Mouse (Mus musculus): ENCODE results near the gene Foxb1. TPM values are rescaled to one million over a fixed set of nuclear protein-coding genes. Genes with fewer than 3 reads are reported as not detected.

Gene Foxb1
- polyA plus RNA-seq, 1 experiment from 2014 or later, result 0.06 TPM

GRCm38 (mm10) chr9:69764586-69765482 is 4.1 kb upstream of the Foxb1 start:
- no peak overlapping the region for H3K27ac ChIP-seq
- H3K27me3 ChIP-seq, result peaks cover 80% of the 10 kb centered on the region
- H3K36me3 ChIP-seq, result no peaks in the 10 kb centered on the region
- H3K9ac ChIP-seq, result no peak overlapping the region
- no peak for ATAC-seq (ENCODE audit: insufficient number of reproducible peaks, insufficient read depth, low FRiP score, low TSS enrichment)
- no peak overlapping the region for H3K4me2 ChIP-seq (replicated peaks)
- peaks cover 12% of the 10 kb centered on the region for H3K4me1 ChIP-seq
- H3K4me3 ChIP-seq, result no peak overlapping the region
- 1% methylated on average over 42 of the region's 42 CpGs for WGBS
- no peaks in the 10 kb centered on the region for H3K9me3 ChIP-seq

DNA sequence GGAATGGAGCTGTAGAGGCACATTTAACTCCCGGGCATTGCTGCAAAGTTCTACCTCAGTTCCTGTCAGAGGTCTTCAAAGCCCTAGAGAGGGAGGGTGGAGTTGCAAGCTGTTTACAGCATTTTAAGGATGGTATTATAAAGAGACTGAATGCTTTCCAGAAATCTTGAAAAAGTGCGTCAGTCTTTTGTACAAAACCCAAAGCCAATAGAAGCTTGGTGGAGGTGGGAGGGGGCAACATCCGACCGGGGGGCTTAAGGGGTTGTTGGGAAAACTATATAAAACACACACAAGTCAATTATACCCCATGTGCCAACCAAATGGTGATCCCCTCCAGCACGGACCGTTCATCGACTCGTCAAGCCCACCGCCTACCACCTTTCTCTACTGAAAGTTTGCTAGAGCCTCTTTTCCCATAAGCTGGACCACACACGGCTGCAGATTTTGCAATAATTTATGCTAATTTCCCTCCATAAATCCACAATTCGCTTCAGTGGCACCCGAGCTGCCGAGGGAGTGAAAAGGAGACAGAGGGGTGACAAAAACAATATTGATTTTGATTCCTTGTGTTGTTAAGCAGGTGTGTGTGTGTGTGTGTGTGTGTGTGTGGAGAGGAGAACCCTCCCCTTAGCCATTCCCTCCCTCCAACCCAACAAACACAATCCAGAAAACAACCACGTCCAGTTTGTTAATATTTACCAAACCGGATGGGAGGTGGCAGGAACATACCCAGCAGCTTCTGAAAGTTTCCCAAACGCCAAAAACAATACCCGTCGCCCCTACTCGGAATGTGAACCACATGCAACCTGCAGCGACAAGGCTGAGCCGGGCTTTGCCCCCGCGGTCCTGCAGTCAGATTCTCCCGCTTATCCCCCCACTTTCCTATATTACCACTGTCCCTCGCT is 3.2 kb upstream of the Foxb1 start:
- Histone ChIP-seq H3K36me3 (no peaks in the 10 kb centered on the region), H3K4me1 (peaks cover 15% of the 10 kb centered on the region), H3K27me3 (peaks cover 80% of the 10 kb centered on the region), H3K9ac (no peak overlapping the region), H3K4me2 (replicated peaks) (no peak overlapping the region), H3K27ac (no peak overlapping the region), H3K9me3 (no peaks in the 10 kb centered on the region), H3K4me3 (no peak overlapping the region)
- WGBS, result 1% methylated on average over 25 of the region's 25 CpGs
- no peak for ATAC-seq (ENCODE audit: insufficient number of reproducible peaks, insufficient read depth, low FRiP score, low TSS enrichment)

DNA sequence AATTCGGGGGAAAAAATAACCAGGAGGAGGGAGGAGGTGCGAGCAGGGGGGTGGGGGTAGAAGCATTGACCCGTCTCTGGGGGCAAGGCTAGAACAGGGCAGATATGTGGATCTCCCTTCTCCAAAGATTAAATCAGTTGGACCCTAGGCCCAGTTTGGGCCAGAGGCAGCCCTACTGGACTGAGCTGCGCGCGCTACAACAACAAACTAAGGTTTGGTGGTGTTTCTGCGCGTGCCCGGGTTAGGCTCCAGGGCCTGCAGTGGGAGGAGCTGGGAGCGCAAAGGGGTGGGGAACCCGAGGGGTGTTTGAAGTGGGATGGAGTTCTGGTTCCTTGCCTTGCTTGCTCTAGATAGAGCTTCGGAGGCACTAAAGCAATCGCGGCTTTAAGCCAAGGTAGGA is 2.0 kb upstream of the Foxb1 start:
- under 1% methylated on average over 14 of the region's 14 CpGs for WGBS
- no peak overlapping the region for H3K27ac ChIP-seq
- H3K9ac ChIP-seq, result no peak overlapping the region
- no peak overlapping the region for H3K4me2 ChIP-seq (replicated peaks)
- no peak for ATAC-seq (ENCODE audit: insufficient number of reproducible peaks, insufficient read depth, low FRiP score, low TSS enrichment)
- H3K36me3 ChIP-seq, result no peaks in the 10 kb centered on the region
- H3K4me1 ChIP-seq, result peaks cover 15% of the 10 kb centered on the region
- no peak overlapping the region for H3K4me3 ChIP-seq
- peaks cover 83% of the 10 kb centered on the region for H3K27me3 ChIP-seq
- H3K9me3 ChIP-seq, result no peaks in the 10 kb centered on the region

DNA sequence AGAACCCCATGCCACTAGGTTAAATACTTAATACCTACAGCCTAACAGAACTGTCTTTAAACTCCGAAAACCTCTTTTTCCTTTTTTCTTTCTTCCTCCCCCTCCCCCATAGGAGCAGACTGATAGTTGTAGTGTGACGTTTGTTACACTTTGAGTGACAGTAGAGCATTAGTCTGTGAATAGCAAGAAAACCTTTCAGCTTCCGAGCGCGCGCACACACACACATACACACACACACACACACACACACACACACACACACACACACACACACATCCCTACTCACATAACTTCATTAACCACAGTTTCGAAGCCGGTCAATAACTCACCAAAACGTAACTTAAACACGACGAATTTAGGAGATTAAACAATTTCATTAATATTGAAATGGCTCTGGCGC is 1.5 kb upstream of the Foxb1 start:
- ATAC-seq (ENCODE audit: insufficient number of reproducible peaks, insufficient read depth, low FRiP score, low TSS enrichment), result no peak
- 1% methylated on average over 12 of the region's 12 CpGs for WGBS
- Histone ChIP-seq H3K4me1 (peaks cover 15% of the 10 kb centered on the region), H3K4me3 (no peak overlapping the region), H3K9me3 (no peaks in the 10 kb centered on the region), H3K36me3 (no peaks in the 10 kb centered on the region), H3K9ac (no peak overlapping the region), H3K4me2 (replicated peaks) (no peak overlapping the region), H3K27ac (no peak overlapping the region), H3K27me3 (peaks cover 81% of the 10 kb centered on the region)

- H3K9ac ChIP-seq, result no peak overlapping the region
- no peaks in the 10 kb centered on the region for H3K9me3 ChIP-seq
- no peaks in the 10 kb centered on the region for H3K36me3 ChIP-seq
- no peak overlapping the region for H3K4me3 ChIP-seq
- H3K4me2 ChIP-seq (replicated peaks), result no peak overlapping the region
- peaks cover 15% of the 10 kb centered on the region for H3K4me1 ChIP-seq
- WGBS, result 1% methylated on average over 10 of the region's 10 CpGs
- H3K27me3 ChIP-seq, result peaks cover 85% of the 10 kb centered on the region
- no peak for ATAC-seq (ENCODE audit: insufficient number of reproducible peaks, insufficient read depth, low FRiP score, low TSS enrichment)
- no peak overlapping the region for H3K27ac ChIP-seq
Observed at GRCm38 (mm10) chr9:69761569-69761968, 829 bp upstream of the Foxb1 start.

GRCm38 (mm10) chr9:69759721-69760221 is 969 bp downstream of the Foxb1 start:
- H3K4me1 ChIP-seq, result peaks cover 15% of the 10 kb centered on the region
- H3K4me3 ChIP-seq, result peak overlapping the region; percentile 7; the same call in 1 of the 2 replicates
- under 1% methylated on average over 44 of the region's 44 CpGs for WGBS
- no peak for ATAC-seq (ENCODE audit: insufficient number of reproducible peaks, insufficient read depth, low FRiP score, low TSS enrichment)
- H3K9ac ChIP-seq, result no peak overlapping the region
- H3K27me3 ChIP-seq, result peaks cover 91% of the 10 kb centered on the region
- H3K9me3 ChIP-seq, result no peaks in the 10 kb centered on the region
- no peaks in the 10 kb centered on the region for H3K36me3 ChIP-seq
- H3K27ac ChIP-seq, result no peak overlapping the region
- peak overlapping the region; percentile 30 for H3K4me2 ChIP-seq (replicated peaks)

DNA sequence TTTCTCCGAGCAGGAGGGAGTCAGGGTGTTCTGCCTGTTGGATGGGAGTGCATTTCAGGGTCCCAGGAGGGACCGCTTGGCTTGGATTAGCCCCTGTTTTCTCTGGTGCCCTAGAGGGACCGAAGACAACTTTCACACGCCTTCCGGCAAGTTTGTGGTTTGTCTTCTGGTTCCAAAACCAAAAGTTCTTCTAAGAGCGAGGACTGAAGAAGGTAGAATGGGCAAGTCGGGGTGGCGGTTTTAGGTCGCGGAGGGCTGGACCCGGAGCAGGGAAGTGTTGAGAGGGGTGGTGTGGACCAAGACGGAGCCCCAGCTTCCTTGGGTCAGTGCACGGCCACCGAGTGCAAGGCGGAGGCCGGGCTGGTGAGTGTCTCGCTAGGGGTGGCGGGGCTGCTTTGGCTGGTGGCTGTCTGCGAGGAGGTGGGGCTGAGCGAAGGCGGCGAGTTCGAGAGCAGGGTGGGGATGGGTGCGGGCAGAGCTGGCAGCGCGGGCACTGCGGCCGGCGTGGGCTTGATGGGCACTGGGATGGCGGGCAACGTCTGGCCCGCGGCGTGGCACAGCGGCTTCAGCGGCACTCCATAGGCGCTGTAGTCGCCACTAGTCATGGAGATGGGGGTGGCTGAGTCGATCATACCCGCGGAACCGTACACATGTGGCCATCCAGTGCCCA is 1.7 kb downstream of the Foxb1 start:
- Histone ChIP-seq H3K36me3 (no peaks in the 10 kb centered on the region), H3K4me2 (replicated peaks) (no peak overlapping the region), H3K9me3 (no peaks in the 10 kb centered on the region), H3K4me1 (peaks cover 15% of the 10 kb centered on the region), H3K27me3 (peaks cover 93% of the 10 kb centered on the region), H3K4me3 (peak overlapping the region; percentile 7; the same call in 1 of the 2 replicates), H3K27ac (no peak overlapping the region), H3K9ac (no peak overlapping the region)
- WGBS, result under 1% methylated on average over 42 of the region's 42 CpGs
- no peak for ATAC-seq (ENCODE audit: insufficient number of reproducible peaks, insufficient read depth, low FRiP score, low TSS enrichment)

- under 1% methylated on average over 17 of the region's 17 CpGs for whole genome bisulfite sequencing
- ATAC-seq (ENCODE audit: insufficient number of reproducible peaks, insufficient read depth, low FRiP score, low TSS enrichment), result no peak
- Histone ChIP-seq H3K9ac (no peak overlapping the region), H3K9me3 (no peaks in the 10 kb centered on the region), H3K4me2 (replicated peaks) (no peak overlapping the region), H3K4me1 (peaks cover 15% of the 10 kb centered on the region), H3K27ac (no peak overlapping the region), H3K27me3 (peaks cover 90% of the 10 kb centered on the region), H3K4me3 (no peak overlapping the region), H3K36me3 (no peaks in the 10 kb centered on the region)
Observed at GRCm38 (mm10) chr9:69758506-69758905, 2.2 kb downstream of the Foxb1 start.

GRCm38 (mm10) chr9:69757254-69757653 is 3.5 kb downstream of the Foxb1 start:
- no peak overlapping the region for H3K4me3 ChIP-seq
- no peak overlapping the region for H3K4me2 ChIP-seq (replicated peaks)
- H3K27me3 ChIP-seq, result peaks cover 84% of the 10 kb centered on the region
- H3K9ac ChIP-seq, result no peak overlapping the region
- WGBS, result 6% methylated on average over 4 of the region's 4 CpGs
- H3K4me1 ChIP-seq, result peaks cover 12% of the 10 kb centered on the region
- no peaks in the 10 kb centered on the region for H3K36me3 ChIP-seq
- no peak for ATAC-seq (ENCODE audit: insufficient number of reproducible peaks, insufficient read depth, low FRiP score, low TSS enrichment)
- no peaks in the 10 kb centered on the region for H3K9me3 ChIP-seq
- H3K27ac ChIP-seq, result no peak overlapping the region

DNA sequence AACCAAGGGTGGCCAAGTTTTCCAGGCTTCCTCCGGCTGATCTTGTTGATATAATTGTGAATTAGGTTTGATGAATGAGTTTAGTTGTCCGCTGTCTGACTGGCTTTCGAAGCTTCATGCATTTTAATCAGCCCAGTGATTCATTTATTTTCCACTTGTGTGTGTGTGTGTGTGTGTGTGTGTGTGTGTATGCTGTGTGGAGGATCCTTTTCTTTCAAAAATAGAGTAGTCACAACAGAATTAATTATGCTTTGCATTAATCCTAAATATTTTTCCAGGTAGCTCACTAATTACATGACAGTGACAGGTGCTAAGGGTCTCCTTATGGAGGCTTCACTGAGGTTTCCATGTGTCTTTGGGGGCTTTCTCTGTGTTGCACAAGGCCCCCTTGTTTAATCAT is 4.3 kb downstream of the Foxb1 start:
- H3K4me2 ChIP-seq (replicated peaks), result no peak overlapping the region
- no peaks in the 10 kb centered on the region for H3K36me3 ChIP-seq
- no peak overlapping the region for H3K9ac ChIP-seq
- H3K27ac ChIP-seq, result no peak overlapping the region
- WGBS, result 15% methylated on average over 3 of the region's 3 CpGs
- H3K9me3 ChIP-seq, result no peaks in the 10 kb centered on the region
- H3K4me3 ChIP-seq, result no peak overlapping the region
- H3K4me1 ChIP-seq, result peaks cover 12% of the 10 kb centered on the region
- H3K27me3 ChIP-seq, result peaks cover 76% of the 10 kb centered on the region
- ATAC-seq (ENCODE audit: insufficient number of reproducible peaks, insufficient read depth, low FRiP score, low TSS enrichment), result no peak

DNA sequence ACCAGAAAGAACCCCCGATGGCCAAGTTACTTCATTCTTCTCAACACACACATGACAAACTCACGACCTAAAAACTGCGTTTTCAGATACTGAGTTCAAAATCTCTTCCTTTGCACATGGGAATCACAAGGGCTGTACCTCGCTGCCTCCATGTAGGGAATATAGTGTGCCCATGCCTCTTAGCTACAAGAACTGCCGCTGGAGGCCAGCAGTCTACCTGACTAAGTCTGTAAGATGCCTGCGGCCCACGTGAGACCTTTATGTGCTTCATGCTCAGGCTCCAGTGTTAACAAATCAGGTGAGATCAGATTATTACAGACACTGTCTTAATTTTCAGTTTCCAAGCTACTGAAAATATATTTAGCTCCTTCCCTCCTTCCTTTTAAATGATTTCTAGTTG is 4.7 kb downstream of the Foxb1 start:
- Histone ChIP-seq H3K9me3 (no peaks in the 10 kb centered on the region), H3K36me3 (no peaks in the 10 kb centered on the region), H3K4me3 (no peak overlapping the region), H3K9ac (no peak overlapping the region), H3K27ac (no peak overlapping the region), H3K4me1 (peaks cover 12% of the 10 kb centered on the region), H3K4me2 (replicated peaks) (no peak overlapping the region), H3K27me3 (peaks cover 72% of the 10 kb centered on the region)
- WGBS, result 18% methylated on average over 7 of the region's 7 CpGs
- no peak for ATAC-seq (ENCODE audit: insufficient number of reproducible peaks, insufficient read depth, low FRiP score, low TSS enrichment)

All from embryonic facial prominence, embryonic 12.5 days (tissue).